In the genomic region with DNA sequence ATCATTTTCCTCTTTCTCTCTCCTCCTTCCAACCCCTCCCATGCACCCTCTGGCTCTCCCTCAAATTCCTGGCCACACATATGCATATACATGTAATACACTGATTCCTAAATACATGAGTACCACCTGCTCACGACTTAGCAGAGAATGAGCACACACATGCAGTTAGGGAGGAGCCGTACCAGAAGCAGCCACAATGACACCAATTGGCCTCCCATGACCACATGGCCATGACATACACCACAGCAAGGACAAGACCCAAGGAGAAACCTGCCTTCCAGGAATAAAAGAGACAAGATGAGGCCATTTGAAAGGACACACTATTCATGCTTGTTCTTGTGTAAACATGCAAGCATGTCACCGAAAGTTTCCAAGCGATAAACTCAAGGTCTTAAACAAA, we compare ENCODE assay signal across 22 mouse cellular contexts.
"Had no signal": no experiment of that assay in that cellular context is flagged by ENCODE, and none has a peak within 500 bp of the region (broad histone marks: within the 10 kb centered on the region; RNA-seq: fewer than 3 reads in every experiment).

No protein-coding gene starts in this region.

- ATAC-seq: liver, postnatal 0 days; lung, postnatal 0 days; midbrain, embryonic 13.5 days; midbrain, embryonic 16.5 days had no signal

- H3K4me1 ChIP-seq: limb, embryonic 15.5 days; neural tube, embryonic 13.5 days; stomach, embryonic 15.5 days had no signal

- H3K4me3 ChIP-seq: kidney, embryonic 15.5 days; limb, embryonic 12.5 days; limb, embryonic 15.5 days; midbrain, embryonic 13.5 days; myocyte; neural tube, embryonic 13.5 days; stomach, embryonic 15.5 days had no signal

- H3K4me2 ChIP-seq: kidney, embryonic 15.5 days; limb, embryonic 12.5 days; limb, embryonic 15.5 days; liver, embryonic 11.5 days; lung, embryonic 14.5 days; midbrain, embryonic 13.5 days; neural tube, embryonic 13.5 days; stomach, embryonic 15.5 days had no signal

- H3K36me3 ChIP-seq: kidney, embryonic 15.5 days; limb, embryonic 12.5 days; limb, embryonic 15.5 days; midbrain, embryonic 13.5 days; neural tube, embryonic 13.5 days; stomach, embryonic 15.5 days had no signal

- H3K27ac ChIP-seq: kidney, embryonic 15.5 days; limb, embryonic 12.5 days; limb, embryonic 15.5 days; liver, embryonic 14.5 days; macrophage; midbrain, embryonic 13.5 days; neural tube, embryonic 13.5 days; stomach, embryonic 15.5 days had no signal

- H3K27me3 ChIP-seq: kidney, embryonic 15.5 days; limb, embryonic 12.5 days; limb, embryonic 15.5 days; midbrain, embryonic 13.5 days; neural tube, embryonic 13.5 days; stomach, embryonic 15.5 days had no signal

- H3K9ac ChIP-seq: kidney, embryonic 15.5 days; limb, embryonic 12.5 days; limb, embryonic 15.5 days; liver, embryonic 14.5 days; liver, postnatal 0 days; lung, embryonic 14.5 days; midbrain, embryonic 13.5 days; neural tube, embryonic 13.5 days; stomach, embryonic 15.5 days had no signal

- DNase-seq: kidney, adult 8-10 months; kidney, postnatal 10 days; kidney, postnatal 36 days; left cerebral cortex, postnatal 4 days; liver, postnatal 0 days; lung, embryonic 14.5 days; retina, postnatal 1 day; right cerebral cortex, postnatal 25 days; spleen, adult 18-20 months; thymus, postnatal 25 days had no signal

- H3K9me3 ChIP-seq: kidney, embryonic 15.5 days; limb, embryonic 12.5 days; limb, embryonic 15.5 days; midbrain, embryonic 13.5 days; neural tube, embryonic 13.5 days; stomach, embryonic 15.5 days had no signal
